Mouse (Mus musculus): ENCODE results near the gene Gm20388.

Gene Gm20388

GRCm38 (mm10) chr8:120119931-120120330, 209.3 kb downstream of the Gm20388 start:
- DNase-seq (ENCODE audit: low spot score in 2 of 2), result no peak

- DNase-seq (ENCODE audit: low spot score in 2 of 2), result no peak
Measured at GRCm38 (mm10) chr8:120120951-120121350, 210.3 kb downstream of the Gm20388 start.

- peak in 1 of 2 experiments; percentile 59 for DNase-seq (ENCODE audit: low spot score in 2 of 2)
Measured at GRCm38 (mm10) chr8:120124261-120124660, 213.6 kb downstream of the Gm20388 start.

GRCm38 (mm10) chr8:120124836-120125389, 214.3 kb downstream of the Gm20388 start:
- no peak for DNase-seq (ENCODE audit: low spot score in 2 of 2)

GRCm38 (mm10) chr8:120126357-120127161, 215.9 kb downstream of the Gm20388 start:
- DNase-seq (ENCODE audit: low spot score in 2 of 2), result peak in 1 of 2 experiments; percentile 56

- DNase-seq (ENCODE audit: low spot score in 2 of 2), result no peak
Measured at GRCm38 (mm10) chr8:120129547-120129946, 218.9 kb downstream of the Gm20388 start.

- DNase-seq (ENCODE audit: low spot score in 2 of 2), result no peak
Measured at GRCm38 (mm10) chr8:120131158-120131557, 220.5 kb downstream of the Gm20388 start.

- no peak for DNase-seq (ENCODE audit: low spot score in 2 of 2)
Measured at GRCm38 (mm10) chr8:120133169-120133568, 222.5 kb downstream of the Gm20388 start.

- no peak for DNase-seq (ENCODE audit: low spot score in 2 of 2)
Measured at GRCm38 (mm10) chr8:120135687-120136086, 225.0 kb downstream of the Gm20388 start.

GRCm38 (mm10) chr8:120136618-120137017, 226.0 kb downstream of the Gm20388 start:
- DNase-seq (ENCODE audit: low spot score in 2 of 2), result peak; percentile 56 to 70

- DNase-seq (ENCODE audit: low spot score in 2 of 2), result no peak
Measured at GRCm38 (mm10) chr8:120138958-120139357, 228.3 kb downstream of the Gm20388 start.

GRCm38 (mm10) chr8:120140769-120141168, 230.1 kb downstream of the Gm20388 start:
- DNase-seq (ENCODE audit: low spot score in 2 of 2), result no peak

- DNase-seq (ENCODE audit: low spot score in 2 of 2), result peak in 1 of 2 experiments; percentile 32
Measured at GRCm38 (mm10) chr8:120143911-120144651, 233.4 kb downstream of the Gm20388 start.

- no peak for DNase-seq (ENCODE audit: low spot score in 2 of 2)
Measured at GRCm38 (mm10) chr8:120144652-120145301, 234.1 kb downstream of the Gm20388 start.

GRCm38 (mm10) chr8:120146051-120146450, 235.4 kb downstream of the Gm20388 start:
- no peak for DNase-seq (ENCODE audit: low spot score in 2 of 2)

GRCm38 (mm10) chr8:120150028-120150427, 239.4 kb downstream of the Gm20388 start:
- no peak for DNase-seq (ENCODE audit: low spot score in 2 of 2)

GRCm38 (mm10) chr8:120151151-120151550, 240.5 kb downstream of the Gm20388 start:
- no peak for DNase-seq (ENCODE audit: low spot score in 2 of 2)

GRCm38 (mm10) chr8:120152636-120153035, 242.0 kb downstream of the Gm20388 start:
- no peak for DNase-seq (ENCODE audit: low spot score in 2 of 2)

- no peak for DNase-seq (ENCODE audit: low spot score in 2 of 2)
Measured at GRCm38 (mm10) chr8:120160366-120160765, 249.7 kb downstream of the Gm20388 start.

- no peak for DNase-seq (ENCODE audit: low spot score in 2 of 2)
Measured at GRCm38 (mm10) chr8:120161658-120162403, 251.2 kb downstream of the Gm20388 start.

GRCm38 (mm10) chr8:120162404-120162752, 251.7 kb downstream of the Gm20388 start:
- DNase-seq (ENCODE audit: low spot score in 2 of 2), result no peak

All from heart, adult 9 months (tissue).